Mouse (Mus musculus): Measurements from ENCODE around the gene Cers6. TPM values are rescaled to one million over a fixed set of nuclear protein-coding genes. Genes with fewer than 3 reads are reported as not detected.

Cers6 gene
- polyA plus RNA-seq, 1 experiment from 2014 or later: 70.7 TPM

- ATAC-seq (replicated peaks): no peak
- Histone ChIP-seq H3K27ac (no peak overlapping the region), H3K4me2 (no peak overlapping the region), H3K36me3 (replicated peaks) (0 out of 2 replicates have a peak, but pooled peaks cover 5% of the 10 kb centered on the region), H3K27me3 (replicated peaks) (no peaks in the 10 kb centered on the region), H3K4me3 (no peak overlapping the region), H3K4me1 (no peaks in the 10 kb centered on the region), H3K9me3 (no peaks in the 10 kb centered on the region), H3K9ac (no peak overlapping the region)
- WGBS: 66% methylated on average over 2 of the region's 2 CpGs
Observed at GRCm38 (mm10) chr2:69119718-69120117, 258.5 kb downstream of the Cers6 start.

- no peaks in the 10 kb centered on the region for H3K36me3 ChIP-seq (replicated peaks)
- no peak overlapping the region for H3K4me2 ChIP-seq
- H3K27me3 ChIP-seq (replicated peaks): no peaks in the 10 kb centered on the region
- no peak overlapping the region for H3K9ac ChIP-seq
- 80% methylated on average over 4 of the region's 4 CpGs for WGBS
- no peak for ATAC-seq (replicated peaks)
- H3K9me3 ChIP-seq: no peaks in the 10 kb centered on the region
- no peak overlapping the region for H3K4me3 ChIP-seq
- no peak overlapping the region for H3K27ac ChIP-seq
- peaks cover 6% of the 10 kb centered on the region for H3K4me1 ChIP-seq
Observed at GRCm38 (mm10) chr2:69121681-69122080, 260.4 kb downstream of the Cers6 start.

GRCm38 (mm10) chr2:69125425-69125824, 264.2 kb downstream of the Cers6 start:
- Histone ChIP-seq H3K4me1 (peaks cover 12% of the 10 kb centered on the region), H3K4me2 (no peak overlapping the region), H3K27me3 (replicated peaks) (no peaks in the 10 kb centered on the region), H3K36me3 (replicated peaks) (no peaks in the 10 kb centered on the region), H3K27ac (peak overlapping the region; percentile 48; the same call in 1 of the 2 replicates), H3K9me3 (no peaks in the 10 kb centered on the region), H3K9ac (no peak overlapping the region), H3K4me3 (no peak overlapping the region)
- peak; percentile 79 for ATAC-seq (replicated peaks)
- 36% methylated on average over 3 of the region's 3 CpGs for WGBS

GRCm38 (mm10) chr2:69128321-69128720, 267.1 kb downstream of the Cers6 start:
- ATAC-seq (replicated peaks): no peak; the same call in 1 of the 2 replicates
- Histone ChIP-seq H3K27ac (no peak overlapping the region), H3K4me1 (peaks cover 12% of the 10 kb centered on the region), H3K4me2 (no peak overlapping the region), H3K36me3 (replicated peaks) (no peaks in the 10 kb centered on the region), H3K9ac (no peak overlapping the region), H3K4me3 (no peak overlapping the region), H3K27me3 (replicated peaks) (no peaks in the 10 kb centered on the region), H3K9me3 (no peaks in the 10 kb centered on the region)
- 78% methylated on average over 7 of the region's 7 CpGs for WGBS

GRCm38 (mm10) chr2:69128921-69129395, 267.7 kb downstream of the Cers6 start:
- H3K4me1 ChIP-seq: peaks cover 12% of the 10 kb centered on the region
- no peaks in the 10 kb centered on the region for H3K27me3 ChIP-seq (replicated peaks)
- 25% methylated on average over 10 of the region's 10 CpGs for WGBS
- no peaks in the 10 kb centered on the region for H3K9me3 ChIP-seq
- no peak overlapping the region for H3K27ac ChIP-seq
- H3K4me2 ChIP-seq: peak overlapping the region; percentile 18
- no peak overlapping the region for H3K4me3 ChIP-seq
- no peak overlapping the region for H3K9ac ChIP-seq
- H3K36me3 ChIP-seq (replicated peaks): no peaks in the 10 kb centered on the region
- ATAC-seq (replicated peaks): peak; percentile 70

- Histone ChIP-seq H3K27me3 (replicated peaks) (no peaks in the 10 kb centered on the region), H3K4me1 (peaks cover 12% of the 10 kb centered on the region), H3K27ac (no peak overlapping the region), H3K9me3 (no peaks in the 10 kb centered on the region), H3K36me3 (replicated peaks) (no peaks in the 10 kb centered on the region), H3K9ac (no peak overlapping the region), H3K4me2 (peak overlapping the region; percentile 18), H3K4me3 (no peak overlapping the region)
- ATAC-seq (replicated peaks): no peak
- 59% methylated on average over 7 of the region's 7 CpGs for WGBS
Observed at GRCm38 (mm10) chr2:69129425-69130210, 268.4 kb downstream of the Cers6 start.

- H3K9me3 ChIP-seq: no peaks in the 10 kb centered on the region
- no peak for ATAC-seq (replicated peaks)
- H3K27me3 ChIP-seq (replicated peaks): no peaks in the 10 kb centered on the region
- H3K27ac ChIP-seq: no peak overlapping the region
- peaks cover 7% of the 10 kb centered on the region for H3K4me1 ChIP-seq
- no peaks in the 10 kb centered on the region for H3K36me3 ChIP-seq (replicated peaks)
- no peak overlapping the region for H3K9ac ChIP-seq
- H3K4me3 ChIP-seq: no peak overlapping the region
- WGBS: 68% methylated on average over 3 of the region's 3 CpGs
- H3K4me2 ChIP-seq: no peak overlapping the region
Observed at GRCm38 (mm10) chr2:69132046-69132445, 270.8 kb downstream of the Cers6 start.

- 32% methylated on average over 5 of the region's 5 CpGs for WGBS
- Histone ChIP-seq H3K36me3 (replicated peaks) (no peaks in the 10 kb centered on the region), H3K4me3 (no peak overlapping the region), H3K27me3 (replicated peaks) (no peaks in the 10 kb centered on the region), H3K9ac (no peak overlapping the region), H3K4me2 (no peak overlapping the region), H3K9me3 (no peaks in the 10 kb centered on the region), H3K27ac (no peak overlapping the region), H3K4me1 (peaks cover 7% of the 10 kb centered on the region)
- ATAC-seq (replicated peaks): no peak
Observed at GRCm38 (mm10) chr2:69132488-69133040, 271.3 kb downstream of the Cers6 start.

- H3K4me2 ChIP-seq: no peak overlapping the region
- 93% methylated on average over 1 of the region's 1 CpGs for WGBS
- H3K4me3 ChIP-seq: no peak overlapping the region
- no peaks in the 10 kb centered on the region for H3K9me3 ChIP-seq
- no peak for ATAC-seq (replicated peaks)
- H3K9ac ChIP-seq: no peak overlapping the region
- no peaks in the 10 kb centered on the region for H3K27me3 ChIP-seq (replicated peaks)
- no peak overlapping the region for H3K27ac ChIP-seq
- no peaks in the 10 kb centered on the region for H3K36me3 ChIP-seq (replicated peaks)
- H3K4me1 ChIP-seq: peaks cover 2% of the 10 kb centered on the region
Observed at GRCm38 (mm10) chr2:69134186-69134585, 272.9 kb downstream of the Cers6 start.

GRCm38 (mm10) chr2:69134937-69135336, 273.7 kb downstream of the Cers6 start:
- Histone ChIP-seq H3K9me3 (no peaks in the 10 kb centered on the region), H3K36me3 (replicated peaks) (no peaks in the 10 kb centered on the region), H3K9ac (no peak overlapping the region), H3K27ac (no peak overlapping the region), H3K4me2 (no peak overlapping the region), H3K27me3 (replicated peaks) (no peaks in the 10 kb centered on the region), H3K4me1 (no peaks in the 10 kb centered on the region), H3K4me3 (no peak overlapping the region)
- no peak for ATAC-seq (replicated peaks)
- 80% methylated on average over 9 of the region's 9 CpGs for WGBS

GRCm38 (mm10) chr2:69135661-69136576, 274.7 kb downstream of the Cers6 start, which contains the start of gene Nostrin:
TSS of gene Nostrin (plus strand) at chr2:69135800.
- Histone ChIP-seq H3K27ac (no peak within 1 kb of the TSS), H3K36me3 (replicated peaks) (no peaks in the 10 kb centered on the region), H3K4me3 (no peak within 1 kb of the TSS), H3K9me3 (no peaks in the 10 kb centered on the region), H3K4me2 (no peak within 1 kb of the TSS), H3K4me1 (no peaks in the 10 kb centered on the region), H3K27me3 (replicated peaks) (no peaks in the 10 kb centered on the region), H3K9ac (no peak within 1 kb of the TSS)
- WGBS: 76% methylated on average over 15 of the region's 15 CpGs
- no peak for ATAC-seq (replicated peaks)

Measured in midbrain, embryonic 15.5 days (tissue).